Mouse (Mus musculus): Measurements from ENCODE around the gene Zfp609. TPM values are rescaled to one million over a fixed set of nuclear protein-coding genes. Genes with fewer than 3 reads are reported as not detected.

Zfp609 gene
- total and polyA plus RNA-seq, 3 experiments, result 8.7 to 25.5 (median 23.7) TPM

GRCm38 (mm10) chr9:65839841-65840240 is 12.5 kb upstream of the Zfp609 start:
- no peaks in the 10 kb centered on the region for H3K79me2 ChIP-seq (replicated peaks; ENCODE audit: control insufficient read depth, insufficient read depth, low read length)
- TF ChIP-seq EP300 (IDR thresholded peaks at IDR 0.05; ENCODE audit: insufficient read depth, low read depth, low read length) (no peak), CTCF (IDR thresholded peaks at IDR 0.05) (no peak), POLR2A (IDR thresholded peaks at IDR 0.05; ENCODE audit: insufficient read depth, low read depth, low read length) (no peak)
- H3K4me3 ChIP-seq, result no peak overlapping the region
- intact Hi-C loops (cut with DNase I), result loop anchor here (5.0 kb wide), 1 partner anchor 83 kb away; no protein-coding TSS in a partner anchor
- DNase-seq, result no peak
- no peak overlapping the region for H3K9ac ChIP-seq (ENCODE audit: low read depth, low read length)
- no peaks in the 10 kb centered on the region; the same call in 1 of the 2 replicates for H3K36me3 ChIP-seq (ENCODE audit: control insufficient read depth, insufficient read depth, low read length)
- H3K27ac ChIP-seq, result no peak overlapping the region
- WGBS, result 97% methylated on average over 1 of the region's 1 CpGs
- peaks cover 4% of the 10 kb centered on the region for H3K4me1 ChIP-seq (ENCODE audit: control insufficient read depth, insufficient read depth, low read length)
- no peaks in the 10 kb centered on the region for H3K27me3 ChIP-seq (ENCODE audit: control insufficient read depth, insufficient read depth, low read length)

- H3K9ac ChIP-seq (ENCODE audit: low read depth, low read length), result no peak overlapping the region
- no peaks in the 10 kb centered on the region for H3K4me1 ChIP-seq (ENCODE audit: control insufficient read depth, insufficient read depth, low read length)
- no peaks in the 10 kb centered on the region for H3K27me3 ChIP-seq (ENCODE audit: control insufficient read depth, insufficient read depth, low read length)
- H3K36me3 ChIP-seq (ENCODE audit: control insufficient read depth, insufficient read depth, low read length), result no peaks in the 10 kb centered on the region
- no peak for TF ChIP-seq POLR2A (IDR thresholded peaks at IDR 0.05; ENCODE audit: insufficient read depth, low read depth, low read length)
- TF ChIP-seq EP300 (IDR thresholded peaks at IDR 0.05; ENCODE audit: insufficient read depth, low read depth, low read length), result no peak
- TF ChIP-seq CTCF (IDR thresholded peaks at IDR 0.05), result no peak
- H3K4me3 ChIP-seq, result no peak overlapping the region
- DNase-seq, result no peak
- intact Hi-C loops (cut with DNase I), result loop anchor here (5.0 kb wide), 1 partner anchor 80 kb away; no protein-coding TSS in a partner anchor
- no peak overlapping the region for H3K27ac ChIP-seq
- no peaks in the 10 kb centered on the region for H3K79me2 ChIP-seq (replicated peaks; ENCODE audit: control insufficient read depth, insufficient read depth, low read length)
These were observed 9.6 kb upstream of the Zfp609 start for GRCm38 (mm10) chr9:65836916-65837315.

GRCm38 (mm10) chr9:65834628-65835354 is 7.4 kb upstream of the Zfp609 start:
- no peak for DNase-seq
- intact Hi-C loops (cut with DNase I), result loop anchor here (5.0 kb wide), 1 partner anchor 77 kb away; no protein-coding TSS in a partner anchor
- Histone ChIP-seq H3K27ac (no peak overlapping the region), H3K4me1 (ENCODE audit: control insufficient read depth, insufficient read depth, low read length) (no peaks in the 10 kb centered on the region), H3K9ac (ENCODE audit: low read depth, low read length) (no peak overlapping the region), H3K4me3 (no peak overlapping the region), H3K27me3 (ENCODE audit: control insufficient read depth, insufficient read depth, low read length) (no peaks in the 10 kb centered on the region), H3K79me2 (replicated peaks; ENCODE audit: control insufficient read depth, insufficient read depth, low read length) (no peaks in the 10 kb centered on the region), H3K36me3 (ENCODE audit: control insufficient read depth, insufficient read depth, low read length) (no peaks in the 10 kb centered on the region)
- 76% methylated on average over 10 of the region's 10 CpGs for WGBS
- TF ChIP-seq EP300 (IDR thresholded peaks at IDR 0.05; ENCODE audit: insufficient read depth, low read depth, low read length), result no peak
- TF ChIP-seq POLR2A (IDR thresholded peaks at IDR 0.05; ENCODE audit: insufficient read depth, low read depth, low read length), result no peak

GRCm38 (mm10) chr9:65833640-65834039 is 6.3 kb upstream of the Zfp609 start:
- intact Hi-C loops (cut with DNase I), result no loop called here

GRCm38 (mm10) chr9:65833230-65833629 is 5.9 kb upstream of the Zfp609 start:
- Histone ChIP-seq H3K4me3 (no peak overlapping the region), H3K27ac (no peak overlapping the region), H3K4me1 (ENCODE audit: control insufficient read depth, insufficient read depth, low read length) (peaks cover 4% of the 10 kb centered on the region; the same call in 1 of the 2 replicates), H3K79me2 (replicated peaks; ENCODE audit: control insufficient read depth, insufficient read depth, low read length) (no peaks in the 10 kb centered on the region), H3K27me3 (ENCODE audit: control insufficient read depth, insufficient read depth, low read length) (no peaks in the 10 kb centered on the region), H3K9ac (ENCODE audit: low read depth, low read length) (no peak overlapping the region), H3K36me3 (ENCODE audit: control insufficient read depth, insufficient read depth, low read length) (peaks cover 4% of the 10 kb centered on the region; the same call in 1 of the 2 replicates)
- 98% methylated on average over 2 of the region's 2 CpGs for WGBS
- DNase-seq, result no peak
- no peak for TF ChIP-seq CTCF (IDR thresholded peaks at IDR 0.05)
- TF ChIP-seq POLR2A (IDR thresholded peaks at IDR 0.05; ENCODE audit: insufficient read depth, low read depth, low read length), result no peak
- TF ChIP-seq EP300 (IDR thresholded peaks at IDR 0.05; ENCODE audit: insufficient read depth, low read depth, low read length), result no peak
- intact Hi-C loops (cut with DNase I), result no loop called here

More at GRCm38 (mm10) chr9:65833640-65834039, 6.3 kb upstream of the Zfp609 start:
- Histone ChIP-seq H3K79me2 (replicated peaks; ENCODE audit: control insufficient read depth, insufficient read depth, low read length) (no peaks in the 10 kb centered on the region), H3K36me3 (ENCODE audit: control insufficient read depth, insufficient read depth, low read length) (no peaks in the 10 kb centered on the region; the same call in 1 of the 2 replicates), H3K4me1 (ENCODE audit: control insufficient read depth, insufficient read depth, low read length) (no peaks in the 10 kb centered on the region; the same call in 1 of the 2 replicates), H3K4me3 (no peak overlapping the region), H3K9ac (ENCODE audit: low read depth, low read length) (no peak overlapping the region), H3K27me3 (ENCODE audit: control insufficient read depth, insufficient read depth, low read length) (no peaks in the 10 kb centered on the region), H3K27ac (no peak overlapping the region)
- DNase-seq, result no peak
- no peak for TF ChIP-seq EP300 (IDR thresholded peaks at IDR 0.05; ENCODE audit: insufficient read depth, low read depth, low read length)
- TF ChIP-seq CTCF (IDR thresholded peaks at IDR 0.05), result no peak
- no peak for TF ChIP-seq POLR2A (IDR thresholded peaks at IDR 0.05; ENCODE audit: insufficient read depth, low read depth, low read length)

GRCm38 (mm10) chr9:65832041-65832440 is 4.7 kb upstream of the Zfp609 start:
- H3K79me2 ChIP-seq (replicated peaks; ENCODE audit: control insufficient read depth, insufficient read depth, low read length), result no peaks in the 10 kb centered on the region
- TF ChIP-seq POLR2A (IDR thresholded peaks at IDR 0.05; ENCODE audit: insufficient read depth, low read depth, low read length) (no peak), CTCF (IDR thresholded peaks at IDR 0.05) (no peak), EP300 (IDR thresholded peaks at IDR 0.05; ENCODE audit: insufficient read depth, low read depth, low read length) (no peak)
- no peak overlapping the region for H3K9ac ChIP-seq (ENCODE audit: low read depth, low read length)
- H3K27ac ChIP-seq, result no peak overlapping the region
- H3K36me3 ChIP-seq (ENCODE audit: control insufficient read depth, insufficient read depth, low read length), result peaks cover 4% of the 10 kb centered on the region; the same call in 1 of the 2 replicates
- H3K27me3 ChIP-seq (ENCODE audit: control insufficient read depth, insufficient read depth, low read length), result no peaks in the 10 kb centered on the region
- peaks cover 6% of the 10 kb centered on the region for H3K4me1 ChIP-seq (ENCODE audit: control insufficient read depth, insufficient read depth, low read length)
- no peak overlapping the region for H3K4me3 ChIP-seq
- intact Hi-C loops (cut with DNase I), result no loop called here
- no peak for DNase-seq
- 58% methylated on average over 2 of the region's 2 CpGs for WGBS

Measured in heart, adult 2 months (tissue).